Mouse (Mus musculus) erythroblast, adult 5-6 weeks (primary cell): ENCODE measurements around the gene Osbp2. TPM values are rescaled to one million over a fixed set of nuclear protein-coding genes. Genes with fewer than 3 reads are reported as not detected.
A peak's percentile ranks its signal among the peaks of the same experiment; 100 is the strongest.
"Not testable (repeated sequence)": the region's sequence is repeated elsewhere in the genome, so short reads cannot be mapped to it uniquely, and the experiment has no call there.

Experiments used
- ATAC-seq: replicated peaks from 2 replicates; pipeline ENCODE4 v1.8.0; 2016; ENCODE audit warnings: moderate number of reproducible peaks, mild to moderate bottlenecking, moderate TSS enrichment, inconsistent platforms; ENCODE audit not compliant: poor library complexity, low FRiP score, severe bottlenecking
- total RNA-seq, 2 experiments: library from RNA; stranded (forward) in 1 of 2; stranded (reverse) in 1 of 2; fragments of 150-400 nt in 1 of 2; fragments of 200-764, 138-1000 nt in 1 of 2; gene quantifications; 2 replicates each; pipeline versions ENCODE4 v1.2.3 to v1.2.4; 2015 to 2017; ENCODE audit warnings: low replicate concordance in 2 of 2

The Osbp2 gene
- total RNA-seq (2015; ENCODE audit: low replicate concordance): not detected in 2 replicates
- total RNA-seq (2017; ENCODE audit: low replicate concordance): not detected in 2 replicates

DNA sequence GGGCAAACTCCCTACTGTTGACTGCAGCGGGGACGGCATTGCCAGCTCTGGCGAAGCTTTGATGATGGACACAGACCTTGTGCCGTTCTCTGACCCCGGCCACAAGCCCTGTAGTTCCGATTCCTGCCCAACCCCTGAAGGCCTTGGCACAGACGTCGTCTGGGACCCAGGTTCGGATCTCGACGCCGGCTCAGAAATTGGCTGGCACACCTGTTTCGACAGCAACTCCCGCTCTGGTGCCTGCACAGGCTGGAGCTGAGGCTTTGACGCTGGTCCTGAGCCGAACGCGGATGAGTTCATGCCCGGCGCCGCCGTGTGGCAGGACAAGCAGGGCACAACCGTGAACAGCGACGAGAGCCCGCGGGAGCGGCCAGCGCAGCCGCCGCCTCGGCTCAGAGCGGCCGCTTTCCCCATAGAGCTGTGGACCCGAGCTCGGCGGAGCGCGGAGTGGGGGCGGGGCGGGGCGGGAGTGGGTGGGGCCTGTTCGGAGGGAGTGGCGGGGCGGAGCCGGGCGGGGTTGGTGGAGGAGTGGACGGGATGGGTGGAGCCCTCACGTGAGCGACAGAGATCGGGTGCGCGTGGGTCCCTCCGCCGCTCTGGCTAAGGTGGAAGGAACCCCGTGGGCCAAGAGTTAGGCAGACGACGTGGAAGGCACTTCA is at the start of gene Osbp2:
TSS of gene Osbp2 (minus strand) at position 450 of the 659 bp plus-strand sequence.
- peak; percentile 62; the same call in 1 of the 2 replicates for ATAC-seq

DNA sequence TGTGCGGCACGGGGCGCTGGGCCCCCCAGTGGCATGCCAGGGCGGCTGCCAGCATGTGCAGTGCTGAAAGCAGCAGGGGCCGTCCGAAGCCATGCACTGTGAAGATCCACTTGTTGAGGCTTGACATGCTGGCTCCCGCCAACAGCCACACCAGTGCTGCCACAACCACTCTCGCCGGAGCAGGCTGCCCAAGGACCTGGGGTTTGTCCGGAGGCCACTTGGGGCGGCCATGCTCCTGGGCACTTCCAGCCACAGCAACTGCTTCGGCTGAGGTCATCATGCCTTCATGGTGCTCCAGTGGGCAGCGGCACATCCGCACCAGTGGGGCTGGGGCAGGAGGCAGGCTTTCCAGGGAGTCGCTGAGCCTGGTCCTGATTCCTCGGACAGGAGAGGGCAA is 49.2 kb upstream of the Osbp2 start:
- ATAC-seq: no peak

DNA sequence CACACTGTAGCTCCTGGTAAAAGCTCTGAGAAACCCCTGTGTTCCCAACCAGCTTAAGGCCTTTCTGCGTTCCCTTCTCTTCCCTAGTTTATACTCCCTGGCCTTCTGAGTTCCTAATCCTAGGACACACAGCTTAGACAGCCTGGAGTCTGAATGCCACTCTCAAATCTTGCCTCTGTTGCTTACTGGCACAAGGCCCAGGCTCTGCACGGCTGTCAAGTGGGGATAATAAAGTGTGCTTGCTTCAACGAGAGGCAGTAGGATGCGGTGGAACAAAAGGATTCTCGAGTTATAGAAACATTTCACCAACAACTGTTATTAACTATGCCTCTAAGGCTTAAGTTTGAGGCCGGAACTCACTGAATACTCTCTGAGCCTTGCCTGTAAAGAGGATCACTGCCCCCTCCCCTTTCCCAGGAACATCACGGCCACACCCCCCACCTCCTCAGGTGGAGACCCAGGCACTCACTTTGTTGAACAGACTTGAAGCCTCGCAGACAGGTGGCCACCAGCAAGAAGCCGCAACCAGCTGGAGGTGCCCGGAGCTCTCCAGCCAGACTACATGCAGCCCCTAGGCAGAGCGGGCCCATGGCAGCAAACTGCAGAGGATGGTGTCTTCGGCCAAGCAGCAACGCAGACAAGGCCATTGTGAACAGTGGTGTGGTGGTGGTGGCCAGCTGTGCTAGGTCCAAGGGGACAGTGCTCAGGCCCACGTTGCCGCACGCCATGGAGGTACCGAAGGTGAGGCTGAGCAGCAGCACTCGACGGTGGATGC is 48.6 kb upstream of the Osbp2 start:
- no peak for ATAC-seq

DNA sequence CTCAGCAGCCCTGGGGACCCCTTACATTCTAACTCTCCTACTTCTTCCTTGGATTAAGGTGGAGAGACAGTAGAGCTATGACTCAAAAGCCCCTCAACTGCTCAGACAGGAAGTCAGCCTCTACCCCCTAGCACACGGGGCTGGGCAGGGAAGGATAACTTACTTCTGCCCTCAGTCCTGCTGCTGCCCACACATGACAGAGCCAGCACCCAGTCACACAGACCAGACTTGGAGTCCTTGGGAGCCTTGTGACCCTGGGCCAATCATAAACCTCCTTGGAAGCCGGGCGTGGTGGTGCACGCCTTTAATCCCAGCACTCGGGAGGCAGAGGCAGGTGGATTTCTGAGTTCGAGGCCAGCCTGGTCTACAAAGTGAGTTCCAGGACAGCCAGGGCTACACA is 47.7 kb upstream of the Osbp2 start:
- not testable (repeated sequence) for ATAC-seq

DNA sequence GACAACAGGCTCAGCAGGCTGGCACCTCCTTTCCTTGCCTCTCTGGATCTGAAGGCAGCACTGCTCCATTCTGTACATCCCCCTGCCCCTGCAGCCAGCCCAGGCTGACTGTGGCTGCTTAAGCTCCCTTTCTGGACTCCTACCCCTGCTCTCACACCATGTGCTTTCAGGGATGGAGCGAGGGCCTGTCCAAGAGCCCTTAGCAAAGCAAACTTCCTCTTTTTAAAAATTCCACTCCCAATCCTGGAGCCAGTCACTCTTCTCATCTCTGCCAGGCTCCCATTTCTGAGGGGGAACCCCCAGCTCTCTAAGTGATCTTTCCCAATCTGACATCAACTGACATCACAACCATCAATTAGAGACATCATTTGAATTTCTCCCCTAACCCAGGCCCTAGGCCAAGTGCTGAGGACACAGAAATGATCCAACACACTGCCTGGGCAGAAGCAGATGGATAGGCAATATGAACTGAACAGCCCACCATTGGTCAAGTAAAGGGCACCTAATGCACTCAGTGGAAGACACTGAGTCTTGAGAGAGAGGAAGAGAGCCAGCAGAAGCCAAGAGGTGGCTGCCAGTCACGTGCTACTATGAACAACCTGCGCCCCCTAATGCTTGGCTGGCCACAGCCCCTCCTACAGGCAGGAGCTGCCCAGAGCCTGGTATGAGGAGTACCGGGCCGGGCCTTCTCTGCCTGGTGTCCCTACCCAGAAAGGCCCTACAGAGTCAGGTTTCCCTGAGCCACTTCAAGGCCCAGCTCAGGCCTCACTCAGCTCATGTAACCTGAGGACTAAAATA is 47.0 kb upstream of the Osbp2 start:
- no peak for ATAC-seq

DNA sequence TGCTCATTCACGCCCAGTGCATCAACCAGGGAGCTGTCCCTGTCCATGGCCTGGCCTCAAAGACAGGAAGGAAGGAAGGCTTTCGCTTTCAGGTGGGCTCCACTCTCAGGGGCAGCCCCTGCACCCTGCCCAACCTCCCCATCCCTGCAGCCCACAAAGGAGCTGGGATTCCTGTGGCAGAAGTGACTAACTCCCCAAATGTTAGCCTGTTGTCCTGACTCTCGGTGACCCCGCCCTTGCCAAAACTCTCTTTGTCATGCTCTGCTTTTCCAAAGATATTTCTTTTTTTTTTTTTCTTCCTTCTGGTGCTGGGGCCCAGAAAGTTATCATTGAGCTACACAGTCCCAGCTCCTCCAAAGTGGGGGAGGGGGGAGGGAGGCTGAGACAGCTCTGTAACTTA is 45.5 kb upstream of the Osbp2 start:
- ATAC-seq: no peak

DNA sequence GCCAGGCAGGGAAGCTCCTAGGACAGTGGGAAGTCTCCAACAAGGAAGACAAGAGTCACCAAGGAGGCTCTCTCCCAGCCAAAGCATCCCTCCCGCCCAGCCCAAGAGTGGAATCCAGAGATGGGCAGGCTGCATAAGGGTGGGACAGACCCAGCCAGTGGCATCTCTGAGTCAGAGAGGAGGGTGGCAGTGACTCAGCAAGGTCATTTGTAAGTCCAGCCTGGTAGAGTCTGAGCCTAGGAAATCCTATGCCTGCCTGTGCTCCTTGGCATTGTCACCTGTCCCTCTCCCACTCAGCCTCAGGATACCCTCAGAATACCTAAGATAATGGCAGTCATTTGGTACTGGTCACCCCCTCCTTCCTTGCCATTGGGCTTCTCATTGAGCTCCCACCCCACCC is 41.7 kb upstream of the Osbp2 start:
- no peak for ATAC-seq

DNA sequence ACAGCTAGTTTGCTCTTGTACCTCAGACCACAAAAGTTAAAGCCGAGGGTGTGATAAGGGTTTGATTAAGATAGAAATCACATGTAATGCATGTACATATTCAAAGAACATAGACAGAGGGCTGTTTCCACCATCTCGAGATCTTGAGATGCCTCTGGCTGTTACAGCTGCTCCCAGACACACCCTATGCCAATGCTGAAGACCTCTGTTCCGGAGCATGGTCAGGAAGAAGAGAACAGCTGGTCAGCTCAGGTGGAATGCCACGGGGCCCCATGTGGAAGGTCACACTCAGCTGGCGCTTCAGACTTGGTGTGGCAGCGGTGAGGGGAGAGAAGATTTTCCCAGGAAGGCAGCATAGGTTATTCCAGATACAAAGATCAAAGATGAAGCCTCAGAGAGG is 41.0 kb upstream of the Osbp2 start:
- no peak for ATAC-seq

DNA sequence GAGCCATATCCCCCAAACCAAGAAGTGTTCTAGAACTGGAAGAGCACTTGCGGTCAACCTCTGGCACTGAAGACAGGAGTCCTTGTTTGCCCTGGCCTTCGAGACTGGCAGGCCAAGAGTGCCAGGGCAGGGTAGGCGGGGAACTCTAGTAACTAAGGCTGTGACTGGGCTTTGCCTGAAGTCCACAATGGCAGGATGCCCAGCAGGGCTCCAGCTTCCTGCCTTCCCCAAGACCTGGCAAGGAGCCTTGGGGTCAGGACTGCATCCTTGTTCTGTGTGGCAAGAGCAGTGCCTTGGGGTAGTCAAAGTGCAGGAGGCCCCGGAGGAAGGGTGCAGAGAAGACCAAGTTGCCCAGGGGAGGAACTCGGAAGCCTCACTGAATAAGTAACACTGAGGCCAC is 39.3 kb upstream of the Osbp2 start:
- no peak for ATAC-seq

DNA sequence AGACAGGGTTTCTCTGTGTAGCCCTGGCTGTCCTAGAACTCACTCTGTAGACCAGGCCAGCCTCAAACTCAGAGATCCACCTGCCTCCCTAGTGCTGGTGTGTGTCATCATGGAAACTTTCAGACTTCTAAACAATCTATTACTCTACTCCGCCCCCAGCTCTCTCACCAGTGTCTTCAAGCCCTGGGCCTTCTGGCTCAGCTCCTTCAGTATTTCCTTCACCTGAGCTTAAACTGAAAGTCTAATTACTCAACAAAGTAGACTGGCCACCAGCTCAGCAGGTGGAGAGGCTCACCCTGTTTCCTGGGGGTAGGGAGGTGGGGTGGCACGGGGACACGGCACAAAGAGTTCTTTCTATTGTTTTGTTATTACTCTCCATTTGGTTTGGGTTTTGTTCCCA is 38.8 kb upstream of the Osbp2 start:
- ATAC-seq: no peak

DNA sequence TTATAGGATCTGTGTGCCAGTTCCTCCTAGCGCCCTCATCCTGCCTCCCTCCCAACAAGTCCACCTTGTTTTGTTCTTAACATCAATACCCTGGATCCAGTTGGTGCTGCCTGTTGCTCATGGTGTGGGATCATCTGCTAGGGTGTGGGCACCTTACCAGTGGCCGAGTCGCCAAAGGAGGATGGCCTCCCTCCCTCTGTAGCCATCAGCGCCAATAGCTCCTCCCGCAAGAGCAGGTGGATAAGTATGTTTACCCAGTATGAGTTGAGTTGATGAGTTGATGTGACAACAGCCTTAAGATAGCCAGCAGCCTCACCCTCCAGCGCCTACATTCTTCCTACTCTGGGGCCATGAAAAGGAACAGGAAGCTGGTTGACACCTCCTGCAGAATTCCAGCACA is 36.6 kb upstream of the Osbp2 start:
- ATAC-seq: no peak

DNA sequence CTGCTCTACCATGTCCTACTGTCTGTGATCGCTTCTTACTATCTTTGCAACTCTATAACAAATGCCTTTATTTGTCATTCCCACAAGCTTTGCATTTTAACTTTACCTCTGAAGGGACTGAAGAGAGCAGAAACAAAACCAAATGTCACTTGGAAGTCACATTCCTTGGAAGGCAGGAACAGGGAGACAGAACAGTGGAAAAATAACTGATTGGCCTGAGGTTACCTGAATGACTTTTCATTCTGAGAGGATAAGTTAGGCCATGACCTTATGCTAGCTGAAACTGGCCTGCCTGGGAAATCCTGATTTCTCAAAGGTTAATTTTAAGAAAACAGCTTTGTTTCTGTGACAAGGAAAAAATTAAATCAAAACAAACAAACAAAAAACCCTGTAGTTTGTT is 32.2 kb upstream of the Osbp2 start:
- no peak for ATAC-seq

DNA sequence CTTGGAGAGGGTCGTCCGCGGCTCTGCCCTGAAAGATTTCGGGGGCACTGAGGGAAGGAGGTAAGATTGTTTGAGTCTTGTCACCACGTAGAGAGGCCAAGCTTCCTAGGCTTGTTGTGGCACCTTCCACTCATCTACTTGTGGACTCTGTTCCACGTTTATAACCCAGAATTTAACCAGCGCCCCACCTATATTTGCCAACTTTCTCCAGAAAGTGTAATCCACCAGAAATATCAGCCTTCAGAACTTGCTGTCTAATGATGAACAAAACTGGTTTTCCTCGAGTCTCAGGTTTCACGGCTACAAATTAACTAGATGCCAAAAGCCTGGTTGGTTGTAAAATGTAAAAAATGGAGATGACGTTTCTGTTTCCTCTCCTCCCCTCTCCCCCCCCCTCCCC is 31.8 kb upstream of the Osbp2 start:
- ATAC-seq: no peak

DNA sequence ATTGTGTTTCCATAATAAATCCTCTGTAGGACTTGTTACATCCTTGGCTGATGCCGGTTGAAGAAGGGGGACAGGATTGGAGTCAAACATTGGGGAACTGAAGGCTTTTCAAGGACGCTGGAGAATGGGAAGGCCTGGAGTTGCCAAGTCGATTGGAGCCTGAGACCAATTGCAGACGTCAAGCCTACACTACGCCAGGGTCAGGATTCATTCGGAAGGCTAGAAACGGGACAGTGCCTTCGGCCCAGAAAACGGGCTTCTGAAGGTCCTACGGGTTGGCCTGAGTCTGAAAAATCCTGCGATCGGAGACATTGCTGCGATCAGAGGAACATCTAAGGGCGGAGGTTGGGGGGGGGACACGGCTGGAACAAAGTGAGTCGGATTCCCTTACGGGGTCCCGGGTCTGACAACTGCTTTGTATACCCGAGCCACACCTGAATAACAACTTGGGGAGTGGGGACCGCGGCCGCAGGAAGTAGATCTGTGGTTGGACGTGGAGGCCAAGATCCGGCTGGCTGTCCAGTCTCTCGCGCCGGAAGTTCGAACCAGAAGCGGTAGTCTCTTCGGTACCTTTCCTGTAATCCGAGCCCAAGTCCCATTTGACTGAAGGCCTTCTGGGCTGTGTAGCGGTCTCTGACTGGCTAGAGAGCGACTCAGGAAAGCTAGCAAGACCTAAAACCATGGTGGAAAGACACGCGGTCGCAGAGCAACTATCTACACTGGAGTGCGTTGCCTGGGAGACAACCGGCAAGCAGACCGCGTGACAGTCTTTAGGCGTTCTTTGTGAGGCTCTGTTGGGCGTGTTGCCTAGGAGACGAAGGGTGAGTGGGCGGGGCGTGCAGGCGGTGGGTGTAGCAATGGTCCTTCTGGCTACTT is 30.9 kb upstream of the Osbp2 start, which contains the start of the genes 4921536K21Rik and Dusp18:
TSS of gene 4921536K21Rik (minus strand) at position 693 of the 876 bp plus-strand sequence.
TSS of gene Dusp18 (plus strand) at position 835 of the 876 bp plus-strand sequence.
- ATAC-seq: peak; percentile 78

DNA sequence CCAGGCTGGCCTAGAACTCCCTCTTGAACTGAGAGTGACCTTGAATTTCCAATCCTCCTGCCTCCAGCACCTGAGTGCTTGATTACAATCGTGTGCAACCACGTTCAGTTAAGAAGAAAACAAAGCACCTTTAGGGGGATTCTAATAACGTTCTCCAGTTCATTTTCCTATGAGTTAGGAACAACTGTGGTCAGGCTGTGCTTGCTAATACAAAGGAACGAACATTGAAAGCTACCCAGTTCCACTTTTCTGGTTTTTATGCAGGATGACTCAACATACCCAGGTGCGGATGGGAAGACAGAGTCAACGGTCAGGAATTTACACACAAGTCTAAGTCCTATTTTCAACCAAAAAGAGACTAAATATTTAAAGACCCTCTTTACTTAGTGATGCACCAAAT is 30.3 kb upstream of the Osbp2 start:
- no peak for ATAC-seq

DNA sequence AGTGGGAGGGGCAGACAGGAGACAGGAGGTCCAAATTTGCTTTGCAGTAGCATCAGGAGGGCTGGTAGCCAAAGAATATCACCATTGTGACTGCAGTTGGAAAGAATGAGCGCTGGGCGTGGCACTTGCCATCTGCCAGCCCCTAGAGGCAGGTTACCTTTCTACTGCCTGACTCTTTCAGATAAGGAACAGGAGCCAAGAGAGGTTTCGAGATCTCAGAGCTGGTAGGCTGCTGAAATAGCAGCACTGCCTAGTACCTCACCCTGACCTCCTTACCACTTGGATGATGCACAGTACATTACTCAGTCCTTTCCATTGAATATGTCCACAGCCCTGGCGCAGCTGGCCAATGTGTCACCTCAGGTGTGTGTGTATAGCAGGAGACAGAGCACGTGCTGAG is 23.6 kb upstream of the Osbp2 start:
- ATAC-seq: peak; percentile 52; the same call in 1 of the 2 replicates

DNA sequence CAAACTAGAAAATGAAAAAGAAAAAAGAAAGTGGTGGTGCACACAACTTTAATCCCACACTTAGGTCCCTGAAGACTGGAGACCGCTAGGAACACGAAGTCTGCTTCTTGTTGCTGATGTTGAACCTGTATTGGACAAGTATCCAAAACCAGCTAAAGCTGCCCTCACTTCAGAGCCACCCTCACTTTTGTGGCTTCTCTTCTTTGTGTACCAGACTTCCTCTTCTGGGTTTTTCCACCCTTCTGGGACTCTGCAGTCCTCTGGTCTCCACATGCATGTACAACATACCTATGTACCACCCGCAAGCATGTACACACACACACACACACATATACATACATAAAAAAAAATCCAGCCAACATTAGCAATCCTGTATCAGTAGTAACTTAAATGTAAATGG is 20.0 kb upstream of the Osbp2 start:
- no peak for ATAC-seq

DNA sequence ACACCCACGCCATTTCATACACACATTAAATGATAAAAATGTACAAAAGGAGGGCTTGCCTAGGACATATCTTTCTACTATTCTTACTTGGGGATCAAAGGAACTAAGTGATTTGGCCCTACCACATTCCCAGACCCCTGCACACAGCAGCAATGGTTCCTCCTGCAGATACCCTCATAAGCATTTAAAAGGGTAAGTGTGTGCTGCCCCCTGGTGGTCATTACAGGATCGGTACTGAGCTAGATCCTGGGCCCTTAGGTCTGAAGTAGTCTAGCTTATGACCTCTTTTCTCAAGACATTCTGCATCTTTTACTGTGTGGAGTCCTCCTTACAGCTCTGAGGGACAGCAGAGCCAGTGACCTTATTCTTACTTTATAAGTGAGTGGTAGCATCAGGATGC is 16.1 kb upstream of the Osbp2 start:
- ATAC-seq: peak; percentile 79; the same call in 1 of the 2 replicates

DNA sequence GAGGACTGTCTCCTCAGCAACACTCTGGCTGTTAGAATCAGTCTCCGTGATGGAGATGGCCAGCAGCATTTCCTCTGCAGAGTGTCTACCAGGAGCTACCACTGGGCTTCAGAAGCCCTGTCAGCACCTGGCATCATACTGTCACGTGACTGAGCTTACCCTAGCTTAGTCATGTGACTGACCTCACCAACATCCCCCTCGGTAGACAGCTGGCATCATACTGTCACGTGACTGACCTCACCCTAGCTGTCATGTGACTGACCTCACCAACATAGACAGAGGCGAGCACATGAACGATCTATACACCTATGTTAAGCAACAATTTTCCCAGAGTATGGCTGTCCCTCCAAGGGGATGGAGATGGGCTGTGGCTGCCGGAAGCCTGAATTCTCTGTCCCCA is 15.0 kb upstream of the Osbp2 start:
- 0 out of 2 replicates have a peak, but pooled peaks have one; percentile 15 for ATAC-seq
